Mouse (Mus musculus) heart, adult 9 months (tissue): ENCODE measurements around the gene Src.
A peak's percentile ranks its signal among the peaks of the same experiment; 100 is the strongest.
"Not testable (repeated sequence)": the region's sequence is repeated elsewhere in the genome, so short reads cannot be mapped to it uniquely, and the experiment has no call there.

Source experiments
- DNase-seq, 2 experiments: peaks; one replicate each; pipeline ENCODE4 v3.0.0; 2022; ENCODE audit warnings: low spot score in 2 of 2

Src gene

DNA sequence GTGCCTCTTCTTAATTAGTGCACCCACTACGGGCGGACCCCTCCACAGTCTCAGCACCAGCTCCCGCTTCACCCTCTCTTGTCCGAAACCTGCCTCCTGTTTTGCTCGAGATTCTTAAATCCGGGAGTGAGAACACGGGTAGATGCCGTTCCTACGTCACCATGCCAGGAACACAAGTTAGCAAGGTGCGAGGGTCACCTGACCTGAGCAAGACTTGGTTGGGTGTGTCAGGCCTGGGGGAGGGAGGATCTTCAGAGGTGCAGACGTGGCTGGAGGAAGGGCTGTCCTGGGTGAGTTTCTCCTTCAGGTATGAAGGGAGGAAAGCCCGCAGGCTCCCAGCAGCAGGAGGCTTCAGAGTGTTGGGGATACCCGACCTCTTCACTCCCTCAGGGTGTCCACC is at the start of gene Src:
Gene Src, plus strand, starts transcription at position 239 of the 400 bp plus-strand sequence.
- DNase-seq = no peak

DNA sequence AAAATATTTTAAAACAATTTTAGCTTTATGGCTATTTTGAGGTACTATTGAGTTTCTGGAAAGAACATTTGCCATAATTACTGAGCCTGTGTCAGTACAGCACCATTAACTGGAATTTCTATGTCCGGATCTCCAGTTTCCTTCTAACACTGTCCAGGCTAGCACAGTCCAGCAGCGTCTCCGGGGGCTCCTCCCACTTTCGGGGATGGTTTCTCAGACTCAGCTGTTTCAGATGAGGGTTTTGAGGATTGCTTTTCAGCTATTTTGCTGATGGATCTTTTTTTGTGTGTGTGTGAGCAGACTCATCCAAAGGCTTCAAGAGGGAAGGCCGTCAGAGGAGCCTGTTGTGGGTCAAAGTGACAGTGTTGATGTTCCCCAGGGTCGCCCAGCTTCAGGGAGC is 46.5 kb upstream of the Src start:
- DNase-seq = peak; percentile 10 to 33

DNA sequence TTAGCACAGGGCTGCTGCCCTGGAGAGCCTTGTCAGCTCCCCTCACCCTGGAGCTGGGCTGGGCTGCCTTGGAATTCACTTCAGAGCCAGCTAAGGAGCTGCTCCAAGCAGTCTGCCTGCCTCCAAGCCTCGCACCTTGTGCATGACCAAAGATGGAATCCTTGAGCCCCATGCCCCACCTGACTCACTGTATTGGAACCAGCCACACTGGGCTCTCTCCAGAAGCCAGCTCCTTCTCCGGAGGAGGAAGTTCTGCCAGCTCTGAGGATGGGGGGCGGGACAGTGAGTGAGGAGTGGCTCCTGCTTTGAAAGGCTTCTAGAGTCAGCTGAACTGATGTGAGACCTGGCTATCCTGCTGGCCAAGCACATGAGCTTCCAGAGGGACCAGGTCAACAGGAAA is 44.6 kb upstream of the Src start:
- DNase-seq = no peak

DNA sequence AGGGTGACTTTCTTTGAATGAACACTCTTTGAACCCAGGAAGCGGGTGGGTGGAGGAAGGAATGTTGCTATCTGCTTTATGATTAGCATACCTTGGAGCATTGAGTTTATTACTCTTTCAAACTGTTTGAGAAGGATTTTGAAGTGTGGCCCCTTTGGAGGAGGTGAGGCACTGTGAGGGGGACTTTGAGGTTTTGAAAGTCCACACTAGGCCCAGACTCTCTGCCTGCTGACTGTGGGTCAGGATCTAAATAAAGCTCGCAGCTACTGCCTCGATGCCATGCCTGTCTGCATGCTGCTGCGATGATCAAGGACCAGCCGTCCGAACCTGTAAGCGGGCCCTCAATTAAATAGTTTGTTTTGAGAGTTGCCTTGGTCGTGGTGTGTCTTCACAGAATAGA is 43.2 kb upstream of the Src start:
- no peak for DNase-seq

DNA sequence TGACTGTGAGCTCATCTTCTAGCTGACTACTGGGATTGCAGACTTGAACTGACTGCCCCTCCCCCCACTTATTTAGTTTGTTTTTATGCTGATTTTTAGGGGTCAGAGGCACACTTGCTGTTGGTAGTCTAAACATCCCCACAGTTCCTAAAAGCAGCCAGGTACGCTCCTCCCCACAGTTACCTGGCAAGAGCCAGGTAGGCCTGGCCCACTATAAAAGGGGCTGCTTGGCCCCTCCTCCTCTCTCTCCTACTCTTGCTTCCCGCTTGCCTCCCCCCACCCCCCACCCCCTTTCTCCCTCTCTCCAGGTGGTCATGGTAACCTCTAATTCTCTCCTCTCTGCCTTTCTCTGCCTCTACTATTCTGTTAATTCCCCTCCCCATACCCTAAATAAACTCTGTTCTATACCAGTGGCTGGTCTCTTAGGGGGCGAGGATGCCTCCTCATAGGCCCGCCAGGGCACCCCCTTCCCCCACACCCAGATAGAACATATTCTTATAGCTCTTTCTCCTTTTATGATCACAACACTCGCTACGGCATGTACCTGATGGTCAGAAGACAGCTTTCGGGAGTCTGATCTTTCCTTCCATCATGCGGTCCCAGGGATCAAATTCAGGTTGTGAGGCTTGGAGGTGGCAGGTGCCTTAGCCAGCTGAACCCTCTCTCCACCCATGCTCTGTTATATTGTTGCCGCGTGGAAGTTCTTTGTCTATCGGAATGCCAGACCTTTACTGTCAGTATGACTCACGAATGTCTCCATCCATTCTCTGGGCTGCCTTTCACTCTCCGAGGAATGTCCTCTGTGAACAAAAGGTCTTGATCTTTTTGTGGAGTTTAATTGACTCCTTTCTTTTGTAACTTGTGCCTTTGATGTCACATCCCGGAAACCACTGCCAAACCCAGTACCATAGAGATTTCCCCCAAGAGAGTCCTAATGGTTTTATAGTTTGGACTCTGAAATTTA is 42.2 kb upstream of the Src start:
- DNase-seq = no peak

DNA sequence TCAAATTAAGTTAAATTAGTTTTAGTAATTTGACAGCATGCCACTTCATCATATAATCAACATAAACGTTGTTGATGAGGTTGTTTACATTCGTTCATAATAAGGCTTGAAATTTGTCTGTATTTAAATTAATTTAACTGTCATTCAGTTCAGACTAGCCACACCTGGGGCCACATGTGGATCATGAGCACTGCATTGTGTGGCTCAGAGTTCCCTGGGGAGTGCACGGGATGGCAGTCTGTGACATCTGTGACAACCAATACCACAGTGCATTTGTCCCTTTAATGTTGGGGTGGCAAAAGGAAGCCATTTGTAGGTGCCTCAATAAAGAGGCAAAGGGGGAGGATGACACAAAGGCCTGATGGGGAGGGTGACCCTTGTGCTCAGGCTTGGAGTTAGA is 41.2 kb upstream of the Src start:
- no peak for DNase-seq

DNA sequence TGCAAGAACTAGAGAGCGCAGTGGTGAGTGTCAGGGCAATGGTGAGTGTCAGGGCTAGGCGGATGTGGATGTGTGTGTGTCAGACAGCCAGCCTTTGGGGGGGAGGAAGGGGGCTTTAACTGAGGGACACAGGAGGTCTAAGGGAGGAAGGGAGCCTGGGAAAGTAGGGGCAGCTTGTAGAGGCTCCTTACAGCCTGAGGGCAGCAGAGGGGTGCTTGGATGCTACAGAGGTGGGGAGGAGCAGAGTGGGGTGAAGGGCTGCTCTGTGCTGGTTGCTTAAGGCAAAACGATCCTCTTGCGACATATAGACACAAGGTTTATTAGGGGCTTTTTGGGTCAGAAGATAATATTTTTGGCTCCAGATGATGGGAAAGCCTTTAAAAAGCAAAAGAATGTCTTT is 33.4 kb upstream of the Src start:
- DNase-seq = no peak

DNA sequence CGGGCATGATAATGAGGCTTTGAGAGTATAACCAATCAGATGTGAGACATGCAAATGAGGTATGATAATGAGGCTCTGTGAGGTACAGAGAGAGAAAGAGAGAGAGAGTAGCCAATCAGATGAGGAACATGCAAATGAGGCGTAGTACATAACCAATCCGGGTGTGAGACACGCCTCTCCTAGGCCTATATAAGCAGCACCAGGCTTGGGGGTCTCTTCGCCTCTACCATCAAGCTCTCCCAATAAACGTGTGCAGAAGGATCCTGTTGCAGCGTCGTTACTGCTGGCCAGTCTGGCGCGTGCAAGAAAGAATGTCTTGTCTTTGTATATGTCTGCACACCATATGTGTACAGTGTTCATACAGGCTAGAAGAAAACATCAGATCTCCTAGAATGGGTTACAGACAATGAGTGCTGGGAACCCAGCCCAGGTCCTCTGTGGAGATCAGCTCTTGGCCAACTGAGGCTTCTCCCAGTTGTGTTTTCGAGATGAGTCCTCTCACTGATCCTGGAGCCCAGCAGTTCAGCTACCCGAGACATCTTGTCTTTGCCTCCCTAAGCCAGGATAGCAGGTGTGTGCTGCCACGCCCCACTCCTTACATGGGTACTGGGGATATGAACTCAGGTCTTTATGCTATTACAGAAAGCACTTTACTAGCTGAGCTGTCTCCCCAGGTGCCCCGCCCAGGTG is 29.2 kb upstream of the Src start:
- DNase-seq = not testable (repeated sequence)

DNA sequence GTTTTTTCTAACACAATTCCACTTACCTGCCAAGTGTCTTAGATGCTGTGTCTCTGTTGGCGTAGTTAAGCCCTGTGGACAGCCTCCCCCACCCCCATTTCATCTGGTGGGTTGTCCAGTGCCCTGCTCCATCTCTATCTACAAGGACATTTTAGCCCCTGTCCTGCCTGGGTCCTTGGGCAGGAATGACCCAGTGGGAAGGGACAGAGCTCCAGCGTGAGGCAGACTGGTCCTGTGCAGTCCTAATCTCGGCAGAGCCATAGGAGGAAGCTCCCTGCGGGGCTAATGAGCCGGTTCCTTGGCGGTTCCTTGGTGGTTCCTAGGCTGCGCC is 28.7 kb upstream of the Src start:
- DNase-seq = no peak

DNA sequence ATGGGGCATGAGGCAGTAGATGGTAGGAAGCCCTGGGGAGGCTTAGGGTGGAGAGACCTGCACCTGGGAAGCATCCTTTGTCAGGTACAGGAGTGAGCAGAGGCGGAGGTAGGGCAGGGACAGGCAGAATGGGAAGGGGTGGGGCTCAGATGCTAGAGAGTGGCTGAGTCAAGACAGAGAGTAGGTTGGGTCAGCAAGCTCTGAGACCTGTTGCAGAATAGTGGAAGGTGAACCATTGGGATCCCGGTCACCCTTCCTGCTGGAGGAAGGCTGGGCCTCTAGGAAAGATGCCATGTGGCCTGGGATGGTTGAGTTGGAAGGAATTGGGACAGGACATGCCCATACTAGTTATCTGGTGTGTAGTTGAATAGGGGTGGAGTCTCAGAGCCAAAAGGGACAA is 25.9 kb upstream of the Src start:
- no peak for DNase-seq

DNA sequence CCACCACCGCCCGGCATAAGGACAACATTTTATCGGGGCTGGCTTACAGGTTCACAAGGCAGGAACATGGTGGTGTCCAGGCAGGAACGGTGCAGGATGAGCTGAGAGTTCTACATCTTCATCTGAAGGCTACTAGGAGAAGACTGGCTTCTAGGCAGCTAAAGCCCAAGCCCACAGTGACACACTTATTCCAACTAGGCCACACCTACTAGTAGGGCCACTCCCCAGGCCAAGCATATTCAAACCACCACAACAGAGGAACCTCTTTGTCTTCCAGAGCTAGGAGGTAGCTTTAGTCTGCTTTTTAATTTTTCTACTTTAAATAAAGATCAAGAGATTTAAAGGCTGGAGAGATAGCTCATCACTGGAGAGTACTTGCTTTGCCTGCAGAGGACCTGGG is 24.7 kb upstream of the Src start:
- no peak for DNase-seq

DNA sequence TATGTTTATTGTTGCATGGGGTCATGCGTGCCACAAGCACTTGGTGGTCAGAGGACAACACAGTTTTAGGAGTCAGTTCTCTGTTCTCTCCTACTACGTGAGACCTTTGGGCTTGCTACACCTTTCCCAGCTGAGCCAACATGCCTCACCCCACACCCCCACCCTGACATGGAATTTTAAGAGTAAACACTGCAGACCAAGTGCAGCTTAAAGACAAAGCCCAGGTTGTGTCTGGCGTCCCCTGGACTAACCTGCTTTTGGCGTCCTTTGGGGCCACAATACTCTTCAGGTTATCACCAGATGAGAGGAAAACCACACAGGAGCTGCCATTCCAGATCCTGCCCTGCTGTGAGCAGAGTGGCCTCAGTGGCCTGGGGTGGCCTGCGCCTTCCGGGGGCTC is 23.4 kb upstream of the Src start:
- no peak for DNase-seq

DNA sequence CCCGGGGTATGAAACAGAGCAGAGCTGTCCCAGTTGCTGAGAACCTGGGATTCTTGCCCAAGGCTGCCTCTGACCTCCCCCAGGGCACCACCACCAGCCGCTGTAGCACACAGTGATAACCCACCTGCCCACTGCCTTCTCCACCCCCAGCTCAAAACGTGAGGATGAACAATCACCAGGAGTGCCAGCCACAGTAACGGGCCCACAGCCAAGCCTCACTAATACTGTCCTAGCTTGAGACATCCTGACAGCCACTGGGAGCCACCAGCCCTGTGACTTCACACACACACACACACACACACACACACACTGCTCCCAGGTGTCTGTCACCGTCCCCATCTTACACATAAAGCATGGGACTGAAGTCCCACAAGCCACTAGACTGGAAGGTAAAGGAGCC is 22.9 kb upstream of the Src start:
- no peak for DNase-seq

DNA sequence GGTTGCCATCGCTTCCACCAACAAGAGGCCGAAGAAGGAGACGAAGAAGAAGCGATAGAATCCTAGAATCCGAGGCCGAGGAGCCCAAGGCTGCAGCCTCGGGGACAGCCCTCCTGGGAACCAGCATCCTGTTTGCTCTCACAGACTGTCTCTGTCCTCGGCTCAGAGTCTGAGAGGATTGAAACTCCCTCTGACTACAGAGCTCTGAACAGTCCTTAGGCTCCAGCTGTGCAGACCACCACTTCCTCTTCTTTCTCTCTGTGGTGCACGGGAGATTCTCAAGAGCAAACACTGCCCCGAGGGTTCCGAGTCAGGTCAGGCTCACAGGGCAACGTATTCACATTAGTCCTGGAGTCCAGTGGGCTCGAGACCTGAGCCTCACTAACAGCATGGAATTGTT is 22.3 kb upstream of the Src start:
- no peak for DNase-seq

DNA sequence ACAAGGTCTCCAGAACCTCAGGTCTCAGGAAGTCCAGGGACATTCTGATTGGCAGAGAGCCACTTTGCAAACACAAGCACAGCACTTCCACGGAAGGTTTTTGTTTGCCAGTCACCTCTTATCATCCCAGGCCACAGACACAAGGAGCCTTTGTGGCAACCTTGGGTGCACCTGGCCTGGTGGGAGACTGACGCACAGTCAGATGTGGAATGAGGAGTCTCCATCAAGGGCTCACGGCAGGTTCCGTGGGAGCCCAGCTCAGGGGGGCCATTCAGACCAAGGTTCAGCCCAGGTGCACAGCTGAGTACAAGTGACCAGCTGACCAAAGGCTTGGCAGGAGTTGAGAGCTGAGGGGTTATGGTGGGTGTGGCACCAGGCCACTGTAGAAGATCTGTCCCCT is 20.9 kb upstream of the Src start:
- no peak for DNase-seq

DNA sequence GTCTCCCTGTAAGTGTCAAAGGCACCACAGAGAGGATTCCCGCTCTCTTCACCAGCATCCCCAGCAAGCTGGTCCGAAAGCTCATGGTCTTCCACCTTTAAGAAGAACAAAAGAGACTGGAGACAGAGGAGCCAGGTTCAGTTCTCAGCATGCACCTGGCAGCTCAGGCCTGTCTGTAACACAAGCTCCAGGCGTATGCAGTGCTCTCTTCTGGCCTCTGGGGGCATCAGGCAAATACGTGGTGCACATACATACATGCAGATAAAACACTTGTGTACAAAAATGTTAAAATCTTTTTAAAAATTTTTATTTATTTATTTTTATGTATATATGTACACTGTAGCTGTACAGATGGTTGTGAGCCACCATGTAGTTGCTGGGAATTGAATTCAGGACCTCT is 19.7 kb upstream of the Src start:
- no peak for DNase-seq

DNA sequence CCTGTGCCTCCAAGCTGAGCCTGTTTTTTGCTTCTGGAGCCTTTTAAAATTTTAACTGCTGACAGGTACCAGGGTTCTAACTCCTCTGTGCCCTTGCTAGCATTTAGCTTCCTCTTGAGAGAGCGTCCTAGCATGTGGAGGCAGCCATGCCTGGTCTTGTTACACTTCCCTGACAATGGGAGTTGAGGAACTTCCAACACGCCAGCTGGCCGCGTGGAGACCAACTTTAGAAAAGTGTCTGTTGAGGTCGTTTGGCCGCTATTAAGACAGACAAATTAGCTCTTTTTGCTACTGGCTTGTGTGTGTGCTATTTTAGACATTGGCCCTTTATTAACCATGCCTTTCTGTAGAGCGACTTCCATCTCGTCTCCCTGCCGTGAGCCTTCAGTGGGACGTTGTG is 18.4 kb upstream of the Src start:
- peak in 1 of 2 experiments; percentile 31 for DNase-seq

DNA sequence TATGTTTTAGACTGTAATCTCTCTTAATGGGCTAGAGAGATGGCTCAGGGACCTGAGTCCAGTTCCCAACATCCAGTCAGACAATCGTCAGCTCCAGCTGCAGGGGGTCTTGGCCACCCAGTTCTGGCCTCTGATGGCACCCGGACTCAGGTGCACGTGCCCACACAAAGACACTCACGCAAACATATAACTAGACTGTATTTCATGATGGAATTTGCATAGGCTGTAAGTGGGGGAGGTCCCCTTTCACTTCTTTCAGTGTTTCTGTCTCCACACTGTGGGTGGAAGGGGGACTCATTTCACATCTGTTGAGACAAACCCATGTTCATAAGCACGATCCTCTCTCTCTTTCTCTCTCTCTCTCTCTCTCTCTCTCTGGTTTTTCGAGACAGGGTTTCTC is 17.8 kb upstream of the Src start:
- no peak for DNase-seq

DNA sequence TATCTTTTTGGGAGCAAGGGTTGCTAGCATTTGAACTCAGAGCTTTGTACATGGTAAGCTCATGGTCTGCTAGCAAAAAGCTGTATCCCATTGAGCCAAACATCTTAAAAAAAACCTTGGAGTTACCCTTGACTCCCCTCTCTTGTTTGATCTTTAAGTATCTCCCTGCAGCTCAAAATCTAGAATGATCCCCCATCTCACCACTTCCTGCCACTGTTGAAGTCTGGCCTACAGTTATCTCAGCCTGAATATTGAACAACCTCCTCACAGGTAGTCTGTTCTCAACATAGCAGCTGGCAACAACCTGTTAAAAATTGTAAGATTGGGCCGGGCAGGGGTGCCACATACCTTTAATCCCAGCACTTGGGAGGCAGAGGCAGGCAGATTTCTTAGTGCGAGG is 17.0 kb upstream of the Src start:
- no peak for DNase-seq

DNA sequence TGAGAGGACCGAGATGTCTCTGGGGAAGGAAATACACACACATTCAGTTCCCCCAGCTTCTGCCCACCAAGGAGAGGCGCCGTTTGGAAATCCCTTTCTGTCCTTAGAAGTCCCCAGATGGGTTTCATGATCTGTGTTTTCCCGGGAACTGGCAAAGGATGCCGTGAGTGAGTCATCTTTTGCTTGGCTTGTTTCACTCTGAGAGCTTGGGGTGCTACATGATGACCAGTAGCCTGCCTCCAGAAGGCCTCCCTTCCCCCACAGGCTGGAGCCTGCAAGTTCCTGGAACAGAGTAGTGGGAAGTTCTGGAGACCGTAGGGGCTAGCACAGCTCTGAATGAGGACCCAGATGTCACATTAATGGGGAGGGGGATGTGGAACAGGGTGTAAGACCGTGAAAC is 10.6 kb upstream of the Src start:
- peak; percentile 84 to 87 for DNase-seq

DNA sequence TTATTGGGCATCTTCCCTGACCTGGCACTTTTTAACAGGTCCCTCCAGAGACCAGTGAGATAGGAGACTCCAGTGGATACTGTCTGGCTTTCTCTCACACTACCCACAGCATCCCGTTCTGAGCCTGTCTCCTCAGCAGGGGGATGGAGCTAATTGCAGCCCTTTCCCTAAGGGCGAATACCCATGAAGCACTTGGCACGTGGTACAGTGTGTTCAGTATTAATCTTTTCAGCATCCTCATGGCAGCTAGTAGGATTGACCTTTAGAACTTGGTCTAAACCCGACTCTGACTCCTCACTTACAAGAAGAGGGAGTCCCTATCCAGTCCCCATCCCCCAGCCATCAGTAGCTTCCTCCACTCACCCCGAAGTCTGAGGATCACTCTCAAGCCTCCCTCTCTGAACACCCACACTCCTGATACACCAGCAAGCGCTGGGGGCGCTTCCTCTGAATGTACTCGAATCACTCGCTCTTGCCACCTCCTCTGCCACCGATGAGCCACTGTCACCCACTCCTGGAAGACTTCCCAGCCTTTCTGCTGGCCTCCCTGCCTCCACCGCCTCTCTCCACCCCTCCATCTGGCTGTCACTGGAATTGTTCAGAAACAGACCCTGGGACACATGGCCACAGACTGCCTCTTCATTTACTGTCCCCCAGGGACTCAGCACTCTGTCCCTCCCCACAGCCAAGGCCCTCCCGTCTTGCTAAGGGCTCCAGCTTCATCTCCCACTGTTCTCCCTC is 8.3 kb upstream of the Src start:
- DNase-seq = no peak

DNA sequence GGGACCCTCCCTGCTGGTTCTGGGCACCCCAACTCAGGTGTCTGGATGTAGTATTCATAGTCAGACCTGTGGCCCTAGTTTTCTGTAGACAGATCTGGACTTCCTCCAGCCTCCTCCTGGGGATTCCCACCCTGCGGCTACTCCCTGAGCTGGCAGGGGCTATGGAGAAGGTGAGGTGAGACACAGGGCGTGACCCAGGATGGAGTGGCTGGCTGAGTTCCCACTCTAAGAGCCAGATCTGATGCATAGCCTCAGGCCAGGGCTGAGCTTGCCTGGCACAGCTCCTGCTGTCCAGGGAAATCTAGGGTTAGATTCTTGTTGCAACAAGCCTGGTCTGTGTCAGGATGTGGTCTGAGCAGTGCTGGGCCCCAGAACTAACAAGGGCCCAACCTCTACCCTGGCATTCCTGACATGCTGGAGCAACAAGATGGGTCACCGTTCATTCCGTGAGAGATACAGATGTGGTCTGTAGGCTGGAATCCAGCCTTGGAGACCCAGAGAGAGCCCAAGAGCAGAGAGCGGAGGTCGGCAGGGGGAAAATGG is 7.0 kb upstream of the Src start:
- DNase-seq = peak in 1 of 2 experiments; percentile 25
